7 mouse cellular contexts compared by ENCODE assay signal in the genomic region with DNA sequence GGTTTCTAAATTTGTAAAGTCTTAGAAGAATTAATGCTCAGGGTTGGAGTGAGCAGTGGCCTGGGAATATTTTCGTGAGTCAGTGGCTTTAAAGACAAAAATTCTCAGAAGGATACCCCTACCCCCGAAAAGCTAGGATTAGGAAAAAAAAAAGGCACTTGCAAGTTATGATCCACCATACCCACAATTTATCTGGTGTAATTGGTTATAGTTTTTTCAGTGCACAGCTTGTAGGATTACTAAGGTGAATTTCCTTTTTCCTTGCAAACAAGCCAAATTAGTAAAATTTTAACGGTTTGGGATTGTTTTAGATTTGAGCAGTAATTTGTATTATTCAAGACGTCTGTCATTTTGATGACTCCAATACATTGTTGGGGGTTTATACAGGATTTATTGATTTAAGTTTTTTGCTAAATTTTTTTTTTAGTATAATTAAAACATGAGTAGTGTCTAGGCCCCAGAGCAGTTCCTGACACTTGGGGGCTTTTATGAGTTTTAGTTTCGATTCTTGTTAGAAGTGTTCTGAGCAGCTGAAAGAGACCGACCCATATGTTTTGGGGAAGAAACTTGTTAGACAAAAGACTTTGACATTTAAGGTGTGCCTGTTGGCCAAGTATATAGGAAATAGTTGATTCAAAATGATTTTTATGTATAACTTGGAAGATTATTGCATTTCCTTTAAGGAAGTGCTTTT. TPM values are rescaled to one million over a fixed set of nuclear protein-coding genes. Genes with fewer than 3 reads are reported as not detected.
A peak's percentile ranks its signal among the peaks of the same experiment; 100 is the strongest.
DNase-seq lines count a peak whose midpoint lies in the region; ATAC-seq lines count a peak whose summit lies in the region.

No protein-coding gene starts in this region.

- DNase-seq in lung, postnatal 25 days (ENCODE audit: low spot score), result no peak
- no peak for DNase-seq in limb, embryonic 11.5 days (ENCODE audit: low spot score)
- DNase-seq in splenic B cell, adult 2 months (ENCODE audit: low read depth, low spot score), result peak; percentile 67
- no peak for DNase-seq in frontal cortex, postnatal 25 days (ENCODE audit: low spot score in 2 of 2)
- DNase-seq in urinary bladder, postnatal 36 days (ENCODE audit: low spot score in 2 of 2), result no peak

- 32% methylated on average over 6 of the region's 6 CpGs for WGBS in lung, embryonic 16.5 days
- 19% methylated on average over 6 of the region's 6 CpGs for WGBS in embryonic facial prominence, embryonic 15.5 days
- 17% methylated on average over 6 of the region's 6 CpGs for WGBS in limb, embryonic 11.5 days

- peak overlapping the region; percentile 80 for H3K9ac ChIP-seq in lung, embryonic 16.5 days (ENCODE audit: low read length)
- peak overlapping the region; percentile 90 for H3K9ac ChIP-seq in embryonic facial prominence, embryonic 15.5 days
- H3K9ac ChIP-seq in limb, embryonic 11.5 days (ENCODE audit: low read length), result peak overlapping the region; percentile 83

- H3K9me3 ChIP-seq in lung, embryonic 16.5 days (ENCODE audit: control insufficient read depth, low read length), result no peaks in the 10 kb centered on the region
- H3K9me3 ChIP-seq in embryonic facial prominence, embryonic 15.5 days (replicated peaks), result no peaks in the 10 kb centered on the region
- H3K9me3 ChIP-seq in limb, embryonic 11.5 days (ENCODE audit: control insufficient read depth, low read length), result no peaks in the 10 kb centered on the region

- H3K4me3 ChIP-seq in lung, embryonic 16.5 days (ENCODE audit: low read length), result peak overlapping the region; percentile 90
- peak overlapping the region; percentile 96 for H3K4me3 ChIP-seq in embryonic facial prominence, embryonic 15.5 days (replicated peaks)
- peak overlapping the region; percentile 75 for H3K4me3 ChIP-seq in limb, embryonic 11.5 days (ENCODE audit: low read depth, low read length)

- no peak for ATAC-seq in lung, embryonic 16.5 days (ENCODE audit: low read depth)
- no peak for ATAC-seq in embryonic facial prominence, embryonic 15.5 days (ENCODE audit: insufficient number of reproducible peaks, low FRiP score, low TSS enrichment, low read depth)
- no peak for ATAC-seq in limb, embryonic 11.5 days (ENCODE audit: insufficient number of reproducible peaks, low FRiP score, low TSS enrichment, low read depth)

- peak overlapping the region; percentile 91 for H3K4me2 ChIP-seq in lung, embryonic 16.5 days (ENCODE audit: low read depth, low read length)
- H3K4me2 ChIP-seq in embryonic facial prominence, embryonic 15.5 days (replicated peaks), result peak overlapping the region; percentile 75
- H3K4me2 ChIP-seq in limb, embryonic 11.5 days (ENCODE audit: low read depth, severe bottlenecking), result peak overlapping the region; percentile 76

- no peaks in the 10 kb centered on the region for H3K27me3 ChIP-seq in lung, embryonic 16.5 days (ENCODE audit: control insufficient read depth, insufficient read depth, low read depth, low read length)
- H3K27me3 ChIP-seq in embryonic facial prominence, embryonic 15.5 days, result no peaks in the 10 kb centered on the region
- H3K27me3 ChIP-seq in limb, embryonic 11.5 days (ENCODE audit: control insufficient read depth, insufficient read depth, low read length), result no peaks in the 10 kb centered on the region
- H3K27me3 ChIP-seq in splenic B cell, adult 2 months (ENCODE audit: control insufficient read depth, insufficient read depth, low read length, poor library complexity, severe bottlenecking), result no peaks in the 10 kb centered on the region

- H3K36me3 ChIP-seq in lung, embryonic 16.5 days (ENCODE audit: control insufficient read depth, insufficient read depth, low read length), result no peaks in the 10 kb centered on the region; the same call in 1 of the 2 replicates
- H3K36me3 ChIP-seq in embryonic facial prominence, embryonic 15.5 days, result no peaks in the 10 kb centered on the region
- no peaks in the 10 kb centered on the region for H3K36me3 ChIP-seq in limb, embryonic 11.5 days (ENCODE audit: control insufficient read depth, insufficient read depth, low read length)
- H3K36me3 ChIP-seq in splenic B cell, adult 2 months (ENCODE audit: control insufficient read depth, insufficient read depth, low read length, poor library complexity, severe bottlenecking), result peaks cover 3% of the 10 kb centered on the region; the same call in 1 of the 2 replicates

- H3K27ac ChIP-seq in lung, embryonic 16.5 days (ENCODE audit: low read length), result peak overlapping the region; percentile 92
- H3K27ac ChIP-seq in embryonic facial prominence, embryonic 15.5 days (replicated peaks), result peak overlapping the region; percentile 93
- H3K27ac ChIP-seq in limb, embryonic 11.5 days (replicated peaks; ENCODE audit: low read depth, low read length), result peak overlapping the region; percentile 81; the same call in 1 of the 2 replicates

- H3K4me1 ChIP-seq in lung, embryonic 16.5 days (replicated peaks; ENCODE audit: control insufficient read depth, insufficient read depth, low read length), result peaks cover 20% of the 10 kb centered on the region
- peaks cover 36% of the 10 kb centered on the region for H3K4me1 ChIP-seq in embryonic facial prominence, embryonic 15.5 days
- peaks cover 11% of the 10 kb centered on the region; the same call in 1 of the 2 replicates for H3K4me1 ChIP-seq in limb, embryonic 11.5 days (ENCODE audit: control insufficient read depth, insufficient read depth, low read length)

RNA-seq across cellular contexts. Expression of a gene that starts 1.1 kb away (rescaled TPM):
- polyA plus RNA-seq in lung, embryonic 16.5 days (2015; fragmentation: Nextera tagmentation; extraction: Ambion mirVana), result 13.9 and 14.1 TPM in 2 replicates
- 17.7 and 19.3 TPM in 2 replicates for polyA plus RNA-seq in embryonic facial prominence, embryonic 15.5 days (2015; fragmentation: Nextera tagmentation; extraction: Ambion mirVana)
- polyA plus RNA-seq in limb, embryonic 11.5 days (2014; fragmentation: Nextera tagmentation; extraction: Ambion mirVana), result 21.8 and 24.5 TPM in 2 replicates
